In genomic region chr5:111742290-111742898, GRCm38 (mm10) we compare ENCODE assay signal across 13 mouse cellular contexts. TPM values are rescaled to one million over a fixed set of nuclear protein-coding genes. Genes with fewer than 3 reads are reported as not detected.
DNase-seq lines count a peak whose midpoint lies in the region; ATAC-seq and TF ChIP-seq lines count a peak whose summit lies in the region.
"Had no signal": no experiment of that assay in that cellular context is flagged by ENCODE, and none has a peak within 500 bp of the region (broad histone marks: within the 10 kb centered on the region; RNA-seq: fewer than 3 reads in every experiment).

No protein-coding gene starts in this region.

- H3K9ac ChIP-seq in embryonic facial prominence, embryonic 11.5 days (replicated peaks; ENCODE audit: low read length), result peak overlapping the region; percentile 25
- H3K9ac ChIP-seq in heart, embryonic 14.5 days (ENCODE audit: low read length), result peak overlapping the region; percentile 1; the same call in 1 of the 2 replicates
- H3K9ac ChIP-seq in midbrain, embryonic 13.5 days (replicated peaks), result peak overlapping the region; percentile 17; the same call in 1 of the 2 replicates

- no peaks in the 10 kb centered on the region for H3K4me1 ChIP-seq in kidney, adult 2 months (ENCODE audit: control insufficient read depth, insufficient read depth, low read length)
- peaks cover 6% of the 10 kb centered on the region for H3K4me1 ChIP-seq in embryonic facial prominence, embryonic 11.5 days (ENCODE audit: control insufficient read depth, insufficient read depth, low read length)
- H3K4me1 ChIP-seq in heart, embryonic 14.5 days (ENCODE audit: control insufficient read depth in 2 of 2, insufficient read depth in 2 of 2, low read length in 2 of 2), result peaks cover 7 to 9% of the 10 kb centered on the region in 2 experiments
- H3K4me1 ChIP-seq in midbrain, embryonic 13.5 days (replicated peaks), result peaks cover 38% of the 10 kb centered on the region

- WGBS in kidney, adult 2 months, result 28% methylated on average over 13 of the region's 13 CpGs
- 14% methylated on average over 13 of the region's 13 CpGs for WGBS in embryonic facial prominence, embryonic 11.5 days
- 23% methylated on average over 13 of the region's 13 CpGs for WGBS in heart, embryonic 14.5 days
- WGBS in midbrain, embryonic 13.5 days, result 6% methylated on average over 13 of the region's 13 CpGs

- DNase-seq in kidney, adult 2 months, result peak; percentile 4
- DNase-seq in kidney, adult 11 months, result no peak
- peak; percentile 46 for DNase-seq in embryonic facial prominence, embryonic 11.5 days (ENCODE audit: low spot score)
- DNase-seq in adrenal gland, postnatal 36 days, result no peak
- no peak for DNase-seq in spleen, adult 18-20 months
- DNase-seq in gastrocnemius, postnatal 36 days, result no peak
- DNase-seq: left cerebral cortex, postnatal 4 days had no signal

- no peaks in the 10 kb centered on the region for H3K9me3 ChIP-seq in embryonic facial prominence, embryonic 11.5 days (replicated peaks; ENCODE audit: control insufficient read depth, low read length)
- H3K9me3 ChIP-seq in heart, embryonic 14.5 days (ENCODE audit: control insufficient read depth, low read length), result no peaks in the 10 kb centered on the region
- no peaks in the 10 kb centered on the region for H3K9me3 ChIP-seq in midbrain, embryonic 13.5 days

- H3K4me2 ChIP-seq in embryonic facial prominence, embryonic 11.5 days (ENCODE audit: low read depth, low read length), result peak overlapping the region; percentile 21
- H3K4me2 ChIP-seq in heart, embryonic 14.5 days (ENCODE audit: low read length), result no peak overlapping the region
- peak overlapping the region; percentile 32 for H3K4me2 ChIP-seq in midbrain, embryonic 13.5 days (replicated peaks)

- no peak for TF ChIP-seq POLR2A in kidney, adult 2 months (IDR thresholded peaks at IDR 0.05; ENCODE audit: low read depth, low read length)

- intact Hi-C loops in gastrocnemius, postnatal 36 days (cut with DNase I), result no loop called here

- no peak for TF ChIP-seq CTCF in kidney, adult 2 months (conservative IDR thresholded peaks at IDR 0.05; ENCODE audit: insufficient read depth, insufficient read length, low read depth, low read length)

- peak; percentile 10; the same call in 1 of the 2 replicates for ATAC-seq in embryonic facial prominence, embryonic 11.5 days (replicated peaks; ENCODE audit: insufficient number of reproducible peaks, low FRiP score, low TSS enrichment, low read depth)
- ATAC-seq in heart, embryonic 14.5 days (ENCODE audit: insufficient number of reproducible peaks, insufficient read depth, low FRiP score, low read depth), result no peak; the same call in 1 of the 2 replicates
- ATAC-seq in midbrain, embryonic 13.5 days, result peak; percentile 73
- ATAC-seq: CD4-positive, CD25-positive, alpha-beta regulatory T cell, adult 4 months had no signal

- H3K36me3 ChIP-seq in kidney, adult 2 months (ENCODE audit: control insufficient read depth, insufficient read depth, low read length), result no peaks in the 10 kb centered on the region
- H3K36me3 ChIP-seq in embryonic facial prominence, embryonic 11.5 days (replicated peaks; ENCODE audit: control insufficient read depth, insufficient read depth, low read depth, low read length), result no peaks in the 10 kb centered on the region
- H3K36me3 ChIP-seq in heart, embryonic 14.5 days (ENCODE audit: control insufficient read depth, insufficient read depth, low read length), result no peaks in the 10 kb centered on the region
- no peaks in the 10 kb centered on the region for H3K36me3 ChIP-seq in midbrain, embryonic 13.5 days

- H3K27ac ChIP-seq in kidney, adult 2 months (ENCODE audit: insufficient read depth, low read depth, low read length), result no peak overlapping the region
- no peak overlapping the region for H3K27ac ChIP-seq in embryonic facial prominence, embryonic 11.5 days (replicated peaks; ENCODE audit: low read depth, low read length)
- no peak overlapping the region for H3K27ac ChIP-seq in heart, embryonic 14.5 days (replicated peaks in 1 of 2; ENCODE audit: control insufficient read depth in 1 of 2, insufficient read depth in 1 of 2, low read depth in 2 of 2, low read length in 2 of 2)
- H3K27ac ChIP-seq in midbrain, embryonic 13.5 days, result peak overlapping the region; percentile 88

- no peaks in the 10 kb centered on the region for H3K27me3 ChIP-seq in kidney, adult 2 months (replicated peaks; ENCODE audit: control insufficient read depth, insufficient read depth, low read length)
- peaks cover 12% of the 10 kb centered on the region for H3K27me3 ChIP-seq in embryonic facial prominence, embryonic 11.5 days (ENCODE audit: control insufficient read depth, insufficient read depth, low read length)
- peaks cover 4% of the 10 kb centered on the region for H3K27me3 ChIP-seq in heart, embryonic 14.5 days (ENCODE audit: control insufficient read depth, insufficient read depth, low read length)
- peaks cover 29% of the 10 kb centered on the region for H3K27me3 ChIP-seq in midbrain, embryonic 13.5 days

- no peak overlapping the region for H3K4me3 ChIP-seq in kidney, adult 2 months (ENCODE audit: insufficient read depth, low read depth, low read length)
- H3K4me3 ChIP-seq in embryonic facial prominence, embryonic 11.5 days (ENCODE audit: low read depth, low read length), result no peak overlapping the region
- H3K4me3 ChIP-seq in heart, embryonic 14.5 days (ENCODE audit: control insufficient read depth in 1 of 2, insufficient read depth in 1 of 2, low read depth in 1 of 2, low read length in 2 of 2), result no peak overlapping the region
- no peak overlapping the region for H3K4me3 ChIP-seq in midbrain, embryonic 13.5 days (replicated peaks)

RNA-seq across cellular contexts. Expression of gene Gm26897, which starts 8.7 kb away (rescaled TPM):
- not detected in 2 replicates for polyA plus RNA-seq in kidney, adult 2 months (2012; rRNA removed)
- not detected in 2 replicates for polyA plus RNA-seq in embryonic facial prominence, embryonic 11.5 days (2014; fragmentation: Nextera tagmentation; extraction: Ambion mirVana)
- polyA plus RNA-seq in heart, embryonic 14.5 days (2014; fragmentation: Nextera tagmentation; extraction: Ambion mirVana), result not detected in 2 replicates
- not detected in 2 replicates for polyA plus RNA-seq in midbrain, embryonic 13.5 days (2015; fragmentation: Nextera tagmentation; extraction: Ambion mirVana)
- total RNA-seq in adrenal gland, postnatal 36 days (2021), result not detected
- total RNA-seq in gastrocnemius, postnatal 36 days (2021), result not detected
- total RNA-seq: common myeloid progenitor, adult 5-6 weeks; granulocyte monocyte progenitor cell, adult 5-6 weeks; left cerebral cortex, postnatal 4 days had no signal
- polyA plus RNA-seq: CD4-positive, CD25-positive, alpha-beta regulatory T cell, adult 4 months; spleen, adult 2 months had no signal

Comparison
In these comparisons a context has a peak if more than half of its experiments do, and no peak if none do; other contexts are left out.
1. DNase-seq: peak in kidney, adult 2 months (single experiment) and embryonic facial prominence, embryonic 11.5 days (single experiment); none in kidney, adult 11 months (single experiment), adrenal gland, postnatal 36 days (0 of 2), spleen, adult 18-20 months (0 of 2) and gastrocnemius, postnatal 36 days (0 of 2).
2. Peak in every context shown above with its lines, with median percentiles within 50 percentile points of each other: H3K9ac ChIP-seq.